Mouse (Mus musculus) telencephalon, adult 2 months (tissue): ENCODE data around the gene Polr3h.

Experiments
- DNase-seq: peaks from one replicate; pipeline ENCODE4 v3.0.0-alpha.2; 2011; ENCODE audit warnings: low read depth, low spot score

Gene Polr3h

DNA sequence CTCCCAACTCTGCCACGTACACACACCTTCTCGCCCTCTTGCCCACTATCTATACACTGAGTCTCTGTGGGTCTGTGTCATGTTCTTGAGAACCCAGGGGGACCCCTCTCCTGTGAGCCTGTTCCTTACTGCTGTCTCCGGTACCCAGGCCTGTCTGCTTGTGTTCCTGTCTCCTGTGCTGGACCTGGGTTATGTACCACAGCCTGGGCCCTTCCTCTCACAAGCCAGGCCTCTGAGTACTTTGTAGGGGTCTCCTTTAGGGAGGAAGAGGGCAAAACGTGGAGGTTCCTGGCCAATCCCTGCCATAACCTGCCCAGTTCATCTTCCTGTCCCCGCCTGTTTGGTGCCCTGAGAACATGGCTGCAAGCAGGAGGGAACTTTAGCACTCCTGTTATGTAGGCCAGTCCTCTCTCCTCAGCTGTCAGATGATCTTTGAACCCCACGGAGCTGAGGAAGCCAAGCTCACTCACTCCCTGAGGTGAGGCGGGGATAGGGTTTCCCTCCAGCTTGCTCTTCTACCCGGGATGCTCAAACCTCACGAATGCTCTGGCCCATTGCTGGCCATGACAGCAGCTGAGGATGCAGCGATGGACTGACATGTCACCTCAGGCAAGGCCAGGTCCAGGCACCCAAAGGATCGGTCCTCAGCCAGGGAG is 23.6 kb upstream of the Polr3h start:
- no peak for DNase-seq

DNA sequence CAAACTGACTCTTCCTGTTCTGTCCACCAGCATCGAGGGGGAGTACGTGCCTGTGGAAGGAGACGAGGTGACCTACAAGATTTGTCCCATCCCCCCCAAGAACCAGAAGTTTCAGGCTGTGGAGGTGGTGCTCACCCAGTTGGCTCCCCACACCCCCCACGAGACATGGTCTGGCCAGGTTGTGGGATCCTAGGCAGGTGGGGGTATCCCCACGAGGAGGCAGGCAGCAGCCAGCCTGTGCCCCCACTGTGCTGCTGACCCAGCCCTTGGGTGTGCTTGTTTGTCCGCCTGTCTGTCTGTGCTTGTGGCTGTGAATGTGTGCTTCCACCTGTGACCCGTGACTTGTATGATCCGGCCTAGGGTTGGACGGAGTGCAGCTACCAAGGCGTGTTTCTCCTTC is 23.0 kb upstream of the Polr3h start:
- DNase-seq = no peak

DNA sequence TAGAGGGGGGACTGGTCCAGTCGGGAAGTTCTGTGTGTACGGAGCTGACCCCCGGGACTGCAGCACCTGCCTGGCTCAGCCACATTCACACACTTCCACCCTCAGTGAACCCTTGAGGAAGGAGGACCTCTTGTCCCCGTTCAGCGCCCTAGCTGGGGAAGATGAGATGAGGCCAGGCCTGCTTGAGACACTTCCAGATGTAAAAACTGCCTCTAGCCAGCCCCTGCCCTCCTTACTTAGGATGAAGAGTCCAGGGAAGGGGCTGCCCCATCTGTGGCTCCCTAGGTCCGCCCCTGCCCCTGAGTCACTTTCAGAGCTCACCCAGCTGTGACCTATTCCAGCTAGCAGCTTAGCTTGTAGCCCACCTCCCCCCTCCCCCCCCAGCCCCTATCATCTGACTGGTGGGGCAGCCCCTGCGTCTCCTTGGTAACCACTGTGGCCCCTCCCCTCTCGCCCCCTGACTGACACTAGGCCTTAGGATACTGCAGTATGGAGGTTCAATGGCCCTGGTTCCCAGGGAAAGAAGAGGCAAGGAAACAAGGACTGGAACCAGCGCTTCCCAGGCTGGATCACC is 17.2 kb upstream of the Polr3h start:
- DNase-seq = no peak

DNA sequence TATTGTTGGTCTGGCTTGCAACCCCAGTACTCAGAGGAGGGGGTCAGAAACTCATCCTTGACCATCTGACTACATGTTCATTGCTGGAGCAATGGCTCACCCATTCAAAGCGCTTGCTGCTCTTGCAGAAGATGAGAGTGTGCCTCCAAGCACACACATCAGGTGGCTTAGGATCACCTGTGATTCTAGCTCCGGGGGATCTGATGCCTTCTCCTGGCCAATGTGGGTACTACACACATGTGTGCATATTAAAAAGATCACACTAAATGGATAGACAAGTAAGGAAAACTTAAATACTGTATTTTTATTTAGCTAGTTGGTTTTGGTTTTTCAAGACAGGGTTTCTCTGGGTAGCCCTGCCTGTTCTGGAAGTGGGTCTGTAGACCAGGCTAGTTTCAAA is 15.0 kb upstream of the Polr3h start:
- DNase-seq = no peak

DNA sequence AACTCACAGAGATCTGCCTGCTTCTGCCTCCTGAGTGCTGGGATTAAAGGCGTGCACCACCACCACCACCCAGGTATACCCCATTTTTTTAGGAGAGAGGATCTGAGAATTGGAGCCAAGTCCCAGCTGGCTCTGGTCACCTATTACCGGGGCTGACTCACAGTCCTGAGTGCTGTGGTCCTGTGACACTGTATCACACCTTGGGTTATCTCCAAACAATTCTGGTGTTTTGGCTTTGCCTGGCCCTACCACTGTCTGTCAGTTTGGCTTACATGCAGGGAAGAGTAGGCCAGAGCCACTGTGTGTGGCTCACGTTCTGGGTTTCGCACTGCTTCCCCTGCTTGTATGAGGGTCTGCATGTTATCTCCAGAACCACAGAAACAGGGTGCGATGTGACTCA is 14.2 kb upstream of the Polr3h start:
- no peak for DNase-seq

DNA sequence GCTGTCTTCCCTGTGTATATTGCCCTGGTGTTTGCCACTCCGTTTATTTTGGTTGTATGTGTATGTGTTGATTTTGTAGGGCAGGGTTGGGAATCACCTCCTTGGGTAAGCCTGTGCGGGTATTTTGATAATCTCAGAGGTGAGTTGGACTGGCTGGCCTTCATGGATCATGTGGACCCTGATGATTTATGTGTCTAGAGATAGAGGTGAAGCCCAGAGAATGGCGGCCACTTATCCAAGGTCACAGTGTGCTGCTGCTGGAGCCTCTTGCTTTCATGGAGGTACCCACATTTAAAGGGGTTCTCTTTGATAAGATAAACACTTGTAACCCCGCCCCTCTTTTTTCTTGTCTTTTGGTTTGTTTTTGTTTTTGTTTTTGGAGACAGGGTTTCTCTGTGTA is 13.7 kb upstream of the Polr3h start:
- DNase-seq = no peak

DNA sequence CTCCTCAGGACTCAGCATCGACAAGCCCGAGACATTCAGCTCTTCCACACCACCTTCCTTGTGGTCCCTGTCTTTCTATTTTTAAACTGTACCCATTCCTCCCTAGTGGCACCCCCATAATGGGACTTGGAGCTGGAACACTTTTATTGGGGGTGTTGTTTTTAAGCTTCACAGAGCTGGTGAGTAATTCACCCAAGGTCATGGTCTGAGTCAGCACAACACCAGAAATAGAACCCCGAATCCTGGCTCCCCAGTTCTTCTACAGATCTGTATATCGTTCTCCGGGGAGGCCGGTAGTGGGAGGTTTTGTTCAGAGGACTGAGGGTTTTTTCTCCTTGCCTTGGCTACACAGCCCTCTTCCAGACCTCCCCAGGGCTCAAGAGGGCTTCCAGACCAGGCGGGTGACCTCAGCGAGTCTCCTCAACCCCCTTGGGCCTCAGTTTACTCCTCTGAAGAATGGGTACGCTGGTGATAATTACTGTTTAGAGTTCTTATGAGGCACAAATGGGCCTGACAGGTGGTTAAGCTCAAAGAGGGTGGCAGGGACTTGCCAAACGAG is 13.2 kb upstream of the Polr3h start:
- DNase-seq = no peak

DNA sequence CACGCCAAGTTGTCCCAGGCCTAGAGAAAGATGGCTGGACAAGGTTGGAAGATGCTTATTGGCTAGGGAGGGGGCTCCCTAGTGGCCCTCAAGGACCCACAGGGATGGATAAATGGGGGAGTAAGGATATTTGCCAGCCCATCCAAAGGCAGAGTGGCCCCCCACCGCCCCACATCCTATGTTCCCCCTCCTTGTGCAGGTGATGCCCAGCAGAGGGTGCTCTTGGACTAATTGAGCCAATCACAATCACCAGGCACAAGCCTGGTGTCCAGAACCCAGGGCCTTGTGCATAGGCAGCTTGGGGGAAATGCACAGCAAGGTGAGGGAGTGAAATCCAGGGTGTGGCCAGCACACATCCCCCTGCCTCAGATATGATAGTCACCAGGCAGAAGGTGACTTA is 12.2 kb upstream of the Polr3h start:
- no peak for DNase-seq

DNA sequence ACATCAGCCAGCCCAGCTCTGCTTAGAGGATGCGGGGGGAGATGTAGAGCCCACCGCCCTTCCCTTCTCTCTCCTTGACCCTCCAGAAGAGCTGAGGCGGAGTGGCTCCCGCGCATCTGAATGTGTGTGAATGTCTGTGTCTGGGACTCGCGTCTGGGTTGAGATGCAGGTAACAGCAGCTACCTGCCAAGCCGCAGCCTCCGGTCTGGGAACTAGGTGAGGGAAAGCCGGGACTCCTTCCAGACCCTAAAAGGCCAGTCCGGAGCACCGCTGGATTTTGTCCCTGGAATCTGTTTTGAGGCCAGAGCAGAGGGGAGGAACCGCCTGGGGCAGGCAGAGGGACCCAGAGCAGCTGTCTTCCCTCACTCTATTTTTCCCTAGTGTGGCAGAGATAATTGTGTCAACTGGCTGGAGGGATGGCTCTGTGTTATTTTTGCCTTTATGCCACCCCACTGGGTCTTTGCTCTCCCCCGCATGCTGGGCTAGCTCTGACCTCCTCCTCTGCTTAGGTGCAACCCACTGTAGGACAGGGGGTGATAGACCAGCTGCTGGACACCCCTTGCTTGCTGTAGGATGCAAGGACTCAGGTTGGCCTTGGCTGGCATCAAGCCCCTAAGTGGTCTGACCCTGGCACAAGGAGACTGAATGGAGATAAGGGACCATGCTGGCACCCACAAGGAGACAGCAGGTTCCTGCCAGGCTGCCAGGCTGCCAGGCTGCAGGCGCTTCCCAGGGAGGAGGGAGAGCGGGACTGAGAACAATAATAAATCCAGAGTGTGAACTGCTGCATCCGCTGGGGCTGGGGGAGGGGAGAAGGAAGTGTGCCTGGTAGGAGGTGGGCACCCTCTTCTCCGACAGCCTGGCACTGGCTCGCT is 11.3 kb upstream of the Polr3h start:
- no peak for DNase-seq

DNA sequence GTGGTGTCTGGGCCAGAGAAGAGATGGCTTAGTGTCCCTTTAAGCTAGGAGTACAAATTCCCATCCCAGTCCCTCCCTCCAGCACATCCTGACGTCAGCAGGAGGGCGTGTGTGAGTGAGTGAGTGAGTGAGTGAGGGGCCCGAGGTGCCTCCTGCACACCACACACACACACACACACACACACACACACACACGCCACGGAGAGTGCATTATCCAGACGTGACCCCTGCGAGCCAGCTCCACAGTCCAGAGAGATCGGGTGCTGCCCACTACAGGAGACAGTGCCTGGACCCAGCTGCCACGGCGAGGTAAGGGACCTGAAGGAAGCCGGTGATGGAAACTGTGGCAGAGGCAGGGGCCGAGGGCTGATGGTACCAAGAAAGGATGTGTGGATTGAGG is 10.6 kb upstream of the Polr3h start, which contains the start of gene Csdc2:
Gene Csdc2 (plus strand): TSS at position 81 of the 400 bp plus-strand sequence.
- DNase-seq = no peak

DNA sequence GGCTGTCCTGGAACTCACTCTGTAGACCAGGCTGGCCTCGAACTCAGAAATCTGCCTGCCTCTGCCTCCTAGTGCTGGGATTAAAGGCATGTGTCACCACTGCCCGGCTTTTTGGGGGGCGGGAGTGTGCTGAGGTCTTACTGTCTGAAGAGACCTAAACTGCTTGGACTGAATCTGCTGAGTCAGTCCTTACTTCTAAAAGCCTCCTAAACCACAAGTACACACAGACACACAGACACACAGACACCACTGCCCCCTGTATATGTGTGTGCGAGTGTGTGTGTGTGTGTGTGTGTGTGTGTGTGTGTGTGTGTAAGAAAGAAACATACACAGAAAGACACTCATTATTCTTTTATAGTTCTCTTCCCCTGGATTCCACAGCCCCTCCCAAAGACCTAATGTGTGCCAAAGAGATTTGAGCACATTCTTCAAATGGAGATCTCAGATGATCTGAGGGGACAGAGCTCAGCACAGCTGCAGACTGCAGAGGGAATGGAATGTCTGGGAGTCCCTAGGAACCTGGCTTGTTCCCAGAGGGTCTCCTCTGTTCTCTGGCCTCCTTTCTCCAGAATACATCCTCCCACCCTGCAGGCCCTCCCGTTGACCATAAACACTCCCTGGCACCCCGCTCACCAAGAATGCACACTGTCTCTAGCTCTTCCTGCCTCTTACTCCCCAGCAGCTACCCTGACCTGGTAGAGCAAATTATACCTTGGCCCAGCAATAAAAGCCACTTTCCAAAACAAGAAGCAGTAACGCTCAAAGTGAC is 10.0 kb upstream of the Polr3h start:
- DNase-seq = no peak

DNA sequence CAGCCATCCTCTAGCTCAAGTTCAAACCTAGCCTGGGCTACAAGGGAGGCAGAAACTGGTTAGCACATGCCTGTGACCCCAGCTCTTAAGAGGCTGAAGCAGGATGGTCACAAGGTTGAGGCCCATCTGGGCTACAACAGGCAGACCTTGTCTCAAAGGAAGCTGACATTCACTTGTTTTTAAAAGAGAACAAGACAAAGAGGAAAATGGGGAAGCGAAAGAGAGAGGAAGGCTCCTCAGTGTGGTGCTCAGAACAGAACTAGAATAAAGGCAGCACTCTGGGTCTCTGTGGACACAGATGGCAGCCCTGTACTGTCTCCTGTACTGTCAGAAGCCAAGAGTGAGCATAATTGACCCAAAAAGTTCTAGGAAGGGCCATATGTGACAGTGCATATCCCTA is 7.9 kb upstream of the Polr3h start:
- DNase-seq = no peak

DNA sequence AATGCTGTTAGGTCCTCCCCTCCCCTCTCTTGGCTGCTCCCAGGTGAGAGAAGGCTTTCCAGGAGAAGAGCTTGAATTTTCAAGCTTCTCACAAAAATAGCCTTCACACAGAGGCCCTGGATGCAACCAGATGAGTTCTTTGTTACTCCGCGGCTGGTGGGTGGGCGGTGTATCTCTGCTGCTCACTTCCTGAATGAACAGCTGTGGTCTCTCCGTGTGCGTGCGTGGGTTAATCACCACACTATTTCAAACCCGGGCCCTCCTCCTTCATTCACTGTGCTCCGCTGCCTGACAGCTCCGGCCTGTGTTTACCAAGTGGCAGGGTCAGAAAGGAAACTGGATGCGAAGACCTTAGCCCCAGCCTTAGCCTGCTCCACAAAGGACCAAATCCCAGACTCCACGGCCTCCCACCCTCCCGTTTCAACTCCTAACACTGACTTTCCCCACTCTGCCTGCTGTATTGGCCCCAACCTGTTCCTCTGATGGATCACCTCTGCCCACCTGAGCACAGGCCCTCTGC is 7.0 kb upstream of the Polr3h start:
- DNase-seq = peak; percentile 69

DNA sequence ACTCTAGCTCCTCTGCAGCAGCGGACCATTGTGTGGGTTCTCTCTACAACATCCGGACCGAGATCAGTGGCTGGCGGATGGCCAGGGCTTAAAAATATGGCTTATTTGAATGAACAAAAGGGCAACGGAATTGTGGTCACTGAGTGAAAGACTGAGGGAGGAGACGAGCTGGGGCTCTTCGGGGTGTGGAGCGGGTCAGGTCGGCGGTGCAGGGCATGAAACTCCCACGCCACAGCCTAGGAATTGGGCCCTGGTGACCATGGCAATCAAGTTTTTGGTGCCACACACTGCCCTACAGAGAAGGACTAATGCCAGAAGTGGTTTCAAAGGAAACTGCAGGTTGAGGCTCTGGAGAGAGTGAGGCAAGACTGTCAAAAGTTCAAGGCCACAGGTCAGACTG is 2.2 kb upstream of the Polr3h start:
- no peak for DNase-seq

DNA sequence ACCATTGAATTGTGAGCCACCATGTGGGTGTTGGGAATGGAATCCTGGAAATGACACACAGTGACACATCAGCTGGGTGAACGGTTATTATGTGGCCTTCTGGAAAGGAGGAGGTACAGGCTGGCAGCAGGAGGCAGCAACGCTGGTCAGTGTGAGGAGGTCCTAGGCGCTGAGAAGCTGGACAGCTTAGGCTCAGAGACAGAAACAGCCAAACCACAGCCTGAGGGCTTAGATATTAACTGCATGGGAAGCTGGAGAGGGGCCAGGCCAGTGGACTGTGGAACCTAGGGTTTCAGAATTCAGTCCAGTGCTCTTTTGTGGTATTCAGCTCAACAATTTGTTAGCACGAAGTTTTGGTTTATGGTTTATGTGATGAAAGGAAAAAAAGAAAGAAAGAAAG is 1.7 kb upstream of the Polr3h start:
- DNase-seq = no peak

DNA sequence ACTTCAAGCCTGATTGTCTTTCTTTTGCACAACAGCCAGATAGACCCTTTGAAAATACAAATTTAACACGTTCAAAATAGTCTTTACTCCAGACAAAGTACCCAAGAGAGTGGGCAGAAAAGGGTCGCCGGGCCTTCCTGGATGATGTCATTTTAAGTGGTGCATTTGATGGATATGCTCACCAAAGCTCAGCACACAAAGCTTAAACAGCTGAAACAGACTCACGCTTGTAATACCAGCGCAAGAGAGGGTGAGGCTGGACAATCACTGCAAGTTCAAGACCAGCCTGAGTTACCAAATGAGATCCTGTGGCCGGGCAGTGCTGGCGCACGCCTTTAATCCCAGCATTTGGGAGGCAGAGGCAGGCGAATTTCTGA is 394 bp upstream of the Polr3h start:
- DNase-seq = no peak

DNA sequence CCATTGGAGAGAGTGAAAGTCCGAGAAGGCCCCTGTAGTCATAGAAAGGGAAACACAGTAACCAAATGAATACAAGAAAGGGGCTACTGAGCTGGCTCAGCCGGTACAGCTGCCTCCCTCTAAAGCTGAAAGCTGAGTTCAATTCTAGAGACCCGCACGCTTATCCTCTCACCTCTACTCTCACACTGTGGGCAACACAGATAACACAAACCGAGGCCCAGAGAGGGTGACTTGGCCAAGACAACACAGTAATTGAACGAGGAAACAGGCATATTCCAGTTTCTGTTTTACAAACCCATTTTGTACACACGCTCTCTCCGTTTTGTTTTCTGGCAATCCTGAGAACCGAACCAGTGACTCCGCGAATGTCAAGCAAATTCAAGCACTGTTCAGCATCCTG is 1.1 kb downstream of the Polr3h start:
- no peak for DNase-seq

DNA sequence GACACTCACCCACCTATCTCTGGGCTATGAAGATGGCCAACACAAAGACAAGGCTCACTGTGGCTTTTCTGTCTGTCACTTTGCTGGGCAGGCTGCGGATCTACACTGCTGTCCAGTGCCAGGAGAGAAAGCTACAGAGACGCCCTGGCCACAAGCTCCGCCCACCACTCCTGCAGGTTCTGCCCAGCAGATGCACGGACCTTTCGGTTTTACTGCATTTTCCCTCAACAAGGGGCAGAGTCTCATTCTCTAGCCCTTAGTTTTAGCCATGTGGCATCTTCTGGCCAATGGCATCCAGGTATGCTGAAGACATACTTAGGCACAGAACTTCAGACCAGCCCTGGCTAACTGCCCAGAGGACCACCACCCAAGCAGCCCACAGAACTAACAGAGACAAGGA is 4.8 kb downstream of the Polr3h start:
- DNase-seq = no peak

DNA sequence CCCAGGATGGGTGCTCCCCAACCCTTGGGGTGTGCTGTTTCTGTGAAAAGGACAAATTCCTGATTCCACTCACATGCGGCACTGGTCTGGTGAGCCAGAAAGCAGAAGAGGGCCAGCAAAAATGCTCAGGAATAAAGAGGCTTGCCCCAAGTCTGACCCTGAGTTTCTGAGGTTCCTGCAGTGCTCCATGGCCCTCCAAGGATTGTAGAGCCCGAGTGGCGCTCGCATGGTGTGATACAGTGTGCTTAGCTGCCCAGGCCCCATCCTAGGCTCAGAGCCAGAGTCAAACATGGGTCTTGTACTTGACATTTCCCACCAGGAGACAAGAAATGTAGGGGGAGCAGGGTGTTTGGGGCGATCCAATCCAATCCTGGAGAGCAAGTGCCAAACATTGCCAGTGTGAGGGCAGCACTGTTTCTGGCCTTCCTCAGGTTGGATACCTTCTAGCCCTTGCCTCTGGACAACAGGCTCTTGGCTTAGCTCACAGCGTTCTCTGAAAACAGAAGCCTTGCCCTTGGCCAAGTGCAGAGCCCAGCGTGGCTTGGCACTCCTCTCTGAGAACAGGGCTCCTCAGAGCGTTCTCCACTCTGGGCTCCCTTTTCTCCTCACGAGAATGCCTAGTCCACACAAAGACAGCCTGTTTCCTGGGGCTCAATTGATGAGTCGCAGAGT is 5.4 kb downstream of the Polr3h start:
- no peak for DNase-seq

DNA sequence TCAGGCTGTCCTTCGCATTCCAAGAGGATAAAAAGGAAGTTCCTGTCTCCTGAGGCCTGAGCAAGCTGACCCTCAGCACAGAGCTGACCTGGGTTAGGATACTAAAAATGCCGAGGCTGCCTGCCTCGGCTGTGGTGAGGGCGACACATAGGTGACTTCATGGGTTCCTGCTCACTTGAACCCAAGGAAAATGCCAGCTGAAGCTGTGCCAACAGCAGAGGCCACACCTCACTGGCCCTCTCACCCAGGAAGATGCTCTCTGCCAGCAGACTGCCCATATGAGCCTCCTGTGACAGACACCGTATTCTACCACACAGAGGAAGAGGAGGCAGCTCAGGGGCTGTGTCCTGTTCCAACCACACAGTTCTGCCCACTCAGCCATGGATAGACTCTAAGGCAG is 7.0 kb downstream of the Polr3h start:
- no peak for DNase-seq
